In genomic region chr10:58447280-58447781, GRCm38 (mm10) we compare ENCODE assay signal across 8 mouse cellular contexts. TPM values are rescaled to one million over a fixed set of nuclear protein-coding genes. Genes with fewer than 3 reads are reported as not detected.
DNase-seq lines count a peak whose midpoint lies in the region; ATAC-seq and TF ChIP-seq lines count a peak whose summit lies in the region.

No protein-coding gene starts in this region.

- H3K4me3 ChIP-seq in lung, adult 2 months (replicated peaks; ENCODE audit: extremely low read depth, low read depth, low read length), result peak overlapping the region; percentile 99
- H3K4me3 ChIP-seq in forebrain, embryonic 13.5 days, result peak overlapping the region; percentile 82
- H3K4me3 ChIP-seq in limb, embryonic 15.5 days, result peak overlapping the region; percentile 96

- ATAC-seq in Patski, result peak; percentile 33
- no peak for ATAC-seq in forebrain, embryonic 13.5 days
- ATAC-seq in limb, embryonic 15.5 days (ENCODE audit: insufficient number of reproducible peaks, low FRiP score, low TSS enrichment, low read depth), result no peak
- ATAC-seq in megakaryocyte-erythroid progenitor cell, adult 5-6 weeks (replicated peaks; ENCODE audit: low FRiP score, low TSS enrichment, poor library complexity, severe bottlenecking), result no peak

- TF ChIP-seq POLR2A in lung, adult 2 months (IDR thresholded peaks at IDR 0.05; ENCODE audit: borderline replicate concordance, extremely low read depth, low read depth, low read length), result no peak

- H3K27ac ChIP-seq in forebrain, embryonic 13.5 days, result peak overlapping the region; percentile 95
- peak overlapping the region; percentile 98 for H3K27ac ChIP-seq in limb, embryonic 15.5 days

- H3K9ac ChIP-seq in forebrain, embryonic 13.5 days, result peak overlapping the region; percentile 91
- H3K9ac ChIP-seq in limb, embryonic 15.5 days, result peak overlapping the region; percentile 97

- CTCF ChIA-PET in Patski (lab: Charles Lee), result no interaction called here

- H3K36me3 ChIP-seq in forebrain, embryonic 13.5 days (ENCODE audit: poor library complexity, severe bottlenecking), result no peaks in the 10 kb centered on the region
- H3K36me3 ChIP-seq in limb, embryonic 15.5 days, result peaks cover 2% of the 10 kb centered on the region; the same call in 1 of the 2 replicates

- H3K27me3 ChIP-seq in Patski, result no peaks in the 10 kb centered on the region
- no peaks in the 10 kb centered on the region for H3K27me3 ChIP-seq in forebrain, embryonic 13.5 days
- no peaks in the 10 kb centered on the region for H3K27me3 ChIP-seq in limb, embryonic 15.5 days

- POLR2A ChIA-PET in Patski (lab: Charles Lee), result no interaction called here

- peak overlapping the region; percentile 75 for H3K4me2 ChIP-seq in forebrain, embryonic 13.5 days
- H3K4me2 ChIP-seq in limb, embryonic 15.5 days, result peak overlapping the region; percentile 43

- in situ Hi-C loops in Patski (cut with MboI; ENCODE audit: low pct_unique_long_range_greater_than_20kb), result no loop called here

- no peak for TF ChIP-seq CTCF in lung, adult 2 months (IDR thresholded peaks at IDR 0.05; ENCODE audit: insufficient read depth, low read length)
- no peak for TF ChIP-seq CTCF in Patski (IDR thresholded peaks at IDR 0.05)

- H3K9me3 ChIP-seq in forebrain, embryonic 13.5 days (replicated peaks), result no peaks in the 10 kb centered on the region
- H3K9me3 ChIP-seq in limb, embryonic 15.5 days, result no peaks in the 10 kb centered on the region

- under 1% methylated on average over 31 of the region's 32 CpGs for WGBS in lung, adult 2 months
- WGBS in forebrain, embryonic 13.5 days, result under 1% methylated on average over 32 of the region's 32 CpGs
- 0% methylated on average over 32 of the region's 32 CpGs for WGBS in limb, embryonic 15.5 days

- H3K4me1 ChIP-seq in lung, adult 2 months (ENCODE audit: control insufficient read depth, insufficient read depth, low read length), result peaks cover 4% of the 10 kb centered on the region
- peaks cover 12% of the 10 kb centered on the region for H3K4me1 ChIP-seq in forebrain, embryonic 13.5 days
- peaks cover 7% of the 10 kb centered on the region; the same call in 1 of the 2 replicates for H3K4me1 ChIP-seq in limb, embryonic 15.5 days

- DNase-seq in lung, adult 2 months, result no peak
- no peak for DNase-seq in lung, postnatal 4 days
- peak; percentile 10 for DNase-seq in Patski (ENCODE audit: low read depth, low spot score)
- DNase-seq in naive thymus-derived CD4-positive, alpha-beta T cell, adult 2 months (ENCODE audit: low read depth), result peak; percentile 74
- no peak for DNase-seq in embryo, embryonic 10 days (ENCODE audit: low spot score)

RNA-seq across cellular contexts. Expression of gene Ranbp2, which starts 0.6 kb away (rescaled TPM):
- polyA plus RNA-seq in lung, adult 2 months (2012; rRNA removed), result 3.1 and 4.8 TPM in 2 replicates
- polyA plus RNA-seq in Patski (2021), result 48.9 TPM
- 20.2 and 23.3 TPM in 2 replicates for polyA plus RNA-seq in forebrain, embryonic 13.5 days (2015; fragmentation: Nextera tagmentation; extraction: Ambion mirVana)
- polyA plus RNA-seq in limb, embryonic 15.5 days (2015; fragmentation: Nextera tagmentation; extraction: Ambion mirVana), result 18.6 and 22.5 TPM in 2 replicates
- total RNA-seq in megakaryocyte-erythroid progenitor cell, adult 5-6 weeks (2014; fragmentation: Nextera tagmentation), result 146 and 174 TPM in 2 replicates
- total RNA-seq in megakaryocyte-erythroid progenitor cell, adult 5-6 weeks (2017), result 291 and 342 TPM in 2 replicates

RNA-seq across cellular contexts. Expression of gene Ccdc138, which starts 50.4 kb away (rescaled TPM):
- polyA plus RNA-seq in lung, adult 2 months (2012; rRNA removed), result 0.38 and 0.66 TPM in 2 replicates
- 5.0 TPM for polyA plus RNA-seq in Patski (2021)
- 13.7 and 15.3 TPM in 2 replicates for polyA plus RNA-seq in forebrain, embryonic 13.5 days (2015; fragmentation: Nextera tagmentation; extraction: Ambion mirVana)
- 8.2 TPM in 2 replicates for polyA plus RNA-seq in limb, embryonic 15.5 days (2015; fragmentation: Nextera tagmentation; extraction: Ambion mirVana)
- 3.8 and 4.3 TPM in 2 replicates for total RNA-seq in megakaryocyte-erythroid progenitor cell, adult 5-6 weeks (2014; fragmentation: Nextera tagmentation)
- total RNA-seq in megakaryocyte-erythroid progenitor cell, adult 5-6 weeks (2017), result 0.80 and 1.9 TPM in 2 replicates

Comparison
In these comparisons a context has a peak if more than half of its experiments do, and no peak if none do; other contexts are left out.
1. DNase-seq: peak in Patski (single experiment) and naive thymus-derived CD4-positive, alpha-beta T cell, adult 2 months (single experiment); none in lung, adult 2 months (single experiment), lung, postnatal 4 days (0 of 2) and embryo, embryonic 10 days (single experiment).
2. Peak in every context shown above with its lines, with median percentiles within 50 percentile points of each other: H3K4me3 ChIP-seq.